Mouse (Mus musculus) T-helper 1 cell (primary cell): ENCODE data around the gene Bola3.

Experiments
- in situ Hi-C: fragments of 300-600 bp; cut with MboI, MseI; formaldehyde crosslinking; loops from one replicate; pipeline ENCODE4 v1.15.1; 2025; ENCODE audit warnings: high pct_unique_total_duplicates

Gene Bola3

GRCm38 (mm10) chr6:83394122-83394521 is 45.2 kb downstream of the Bola3 start:
- in situ Hi-C loops, result no loop called here

DNA sequence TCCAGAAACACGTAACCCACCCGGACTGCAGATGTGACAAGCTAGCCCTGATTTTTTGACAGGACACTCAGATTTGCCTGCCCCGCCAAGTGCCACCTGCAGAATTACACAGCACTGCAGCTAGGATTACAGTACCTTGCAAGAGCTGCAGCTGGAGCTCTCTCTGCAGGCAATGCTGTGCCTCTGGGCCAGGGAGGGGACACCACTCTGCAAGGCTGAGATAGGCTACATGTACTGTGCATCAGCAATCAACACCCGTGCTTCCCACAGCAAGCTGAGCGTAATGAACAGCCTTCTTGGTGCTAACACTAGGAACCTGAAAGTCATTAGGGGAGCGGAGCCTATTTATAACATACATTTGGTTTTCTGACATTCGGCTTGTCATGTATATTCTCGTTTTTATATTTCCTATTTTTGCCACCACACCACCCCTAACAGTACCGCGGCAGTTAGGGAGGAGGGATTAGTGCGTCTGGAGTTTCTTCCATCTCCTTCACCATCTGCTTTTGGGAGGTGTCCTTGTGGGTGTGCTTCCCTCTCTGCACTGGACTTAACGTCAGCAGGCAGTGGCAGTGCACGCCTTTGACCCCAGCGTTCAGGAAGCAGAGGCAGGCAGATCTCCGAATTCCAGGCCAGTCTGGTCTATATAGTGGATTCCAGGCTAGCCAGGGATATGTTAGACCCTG is 46.7 kb downstream of the Bola3 start:
- in situ Hi-C loops, result no loop called here

- in situ Hi-C loops, result no loop called here
Measured at GRCm38 (mm10) chr6:83396711-83397110, 47.8 kb downstream of the Bola3 start.

DNA sequence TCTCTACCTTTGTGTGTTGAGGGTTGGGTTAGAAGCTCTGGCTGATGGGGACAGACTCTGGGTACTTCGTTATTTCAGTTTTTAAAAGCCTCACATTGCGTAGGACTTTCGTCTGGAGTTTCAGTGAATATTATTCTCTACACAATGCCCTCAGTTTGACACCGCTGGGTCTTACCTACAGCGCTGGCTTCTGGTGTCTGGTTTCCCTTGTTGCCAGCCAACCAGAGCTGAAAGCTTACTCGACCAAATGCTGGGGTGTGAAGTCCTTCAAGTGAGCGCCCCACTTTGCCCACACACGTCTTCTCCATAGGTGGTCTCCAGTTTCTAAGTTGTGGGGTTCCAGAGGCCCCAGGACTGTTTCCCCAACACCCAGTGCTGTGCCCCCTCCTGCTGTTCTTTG is 48.8 kb downstream of the Bola3 start:
- in situ Hi-C loops, result no loop called here

DNA sequence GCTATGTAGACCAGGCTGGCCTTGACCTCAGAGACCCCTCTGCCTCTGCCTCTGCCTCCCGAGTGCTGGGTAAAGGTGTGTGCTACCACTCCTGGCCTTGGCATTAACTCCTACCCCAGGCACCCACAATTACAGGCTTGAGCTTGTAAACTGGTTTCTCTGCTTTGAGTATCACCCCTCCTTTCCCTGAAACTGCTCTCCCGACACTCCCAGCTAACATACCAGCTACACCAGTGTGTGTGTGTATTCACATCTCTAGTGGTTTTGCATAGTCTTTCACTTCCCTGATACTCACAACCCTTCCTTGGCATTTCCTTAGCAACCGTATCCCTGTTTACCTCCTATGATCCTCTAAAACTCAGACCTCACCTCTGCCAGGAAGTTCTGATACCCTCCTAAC is 50.8 kb downstream of the Bola3 start:
- in situ Hi-C loops, result no loop called here

GRCm38 (mm10) chr6:83403481-83403880 is 54.5 kb downstream of the Bola3 start:
- in situ Hi-C loops, result no loop called here

DNA sequence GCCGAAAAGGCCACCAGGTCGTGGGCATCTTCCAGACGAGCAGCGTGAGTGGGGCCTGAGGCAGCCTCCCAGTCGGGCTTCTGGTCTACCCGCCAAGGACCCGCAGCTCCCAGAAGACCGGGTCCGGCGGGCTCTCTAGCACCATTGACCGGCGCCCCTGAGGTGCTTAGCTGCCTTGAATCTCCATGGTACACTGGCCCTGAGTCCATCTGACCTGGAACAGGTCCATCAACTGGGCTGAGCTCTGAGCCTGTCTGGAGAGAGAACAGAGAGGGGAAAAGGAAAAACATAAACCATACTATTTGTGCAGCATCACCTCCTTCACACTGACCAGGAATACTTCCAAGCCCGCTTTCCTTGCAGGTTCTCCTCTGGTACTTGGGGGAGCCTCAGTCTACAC is 55.6 kb downstream of the Bola3 start:
- in situ Hi-C loops, result no loop called here

GRCm38 (mm10) chr6:83405511-83406064 is 56.6 kb downstream of the Bola3 start:
- in situ Hi-C loops, result no loop called here

DNA sequence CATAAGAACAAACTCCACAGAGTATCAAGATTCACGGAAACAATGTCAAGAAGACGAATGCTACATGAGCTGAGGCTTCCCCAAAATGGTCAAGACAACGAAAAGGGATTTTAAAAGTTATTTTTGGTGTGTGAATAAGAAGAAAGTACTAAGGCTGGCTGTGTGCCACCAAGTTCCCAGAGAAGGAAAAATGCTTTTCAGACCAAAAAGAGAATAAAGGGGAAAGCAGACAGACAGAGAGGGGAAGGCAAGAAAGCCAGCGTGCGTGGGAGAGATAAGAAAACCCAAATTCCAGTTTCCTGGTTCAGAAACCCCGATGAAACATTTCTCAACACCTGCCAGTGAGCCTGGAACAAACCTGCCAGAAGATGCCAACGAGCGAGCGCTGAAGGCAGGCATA is 59.6 kb downstream of the Bola3 start:
- in situ Hi-C loops, result no loop called here
